Mouse (Mus musculus) stomach, postnatal 0 days (tissue): Measurements from ENCODE around the gene Tfcp2. TPM values are rescaled to one million over a fixed set of nuclear protein-coding genes. Genes with fewer than 3 reads are reported as not detected.

Experiments
- ATAC-seq: fragments of 200-750 bp; cut with Nextera tagmentation; 2 replicates; pipeline ENCODE4 v1.8.0; 2017; ENCODE audit not compliant: low FRiP score, low TSS enrichment
- DNase-seq: peaks from one replicate; pipeline ENCODE4 v3.0.0-alpha.2; 2016; ENCODE audit warnings: low spot score
- H3K27ac ChIP-seq: fragments of 300-500 bp; sonication (generic); replicated peaks from 2 replicates; pipeline ENCODE4 v1.5.1; 2014; ENCODE audit warnings: mild to moderate bottlenecking, control low read depth
- H3K27me3 ChIP-seq: fragments of 300-500 bp; sonication (generic); 2 replicates; pipeline ENCODE4 v1.6.1; 2014; ENCODE audit warnings: low read length; ENCODE audit not compliant: control insufficient read depth, insufficient read depth
- H3K36me3 ChIP-seq: fragments of 300-500 bp; sonication (generic); 2 replicates; pipeline ENCODE4 v1.6.1; 2014; ENCODE audit warnings: low read length, mixed read lengths; ENCODE audit not compliant: control insufficient read depth, insufficient read depth
- H3K4me1 ChIP-seq: fragments of 300-500 bp; sonication (generic); replicated peaks from 2 replicates; pipeline ENCODE4 v1.6.1; 2014; ENCODE audit warnings: antibody characterized with exemption; ENCODE audit not compliant: control insufficient read depth, insufficient read depth
- H3K4me2 ChIP-seq: fragments of 300-500 bp; sonication (generic); replicated peaks from 2 replicates; pipeline ENCODE4 v1.6.1; 2014; ENCODE audit warnings: low read depth, mild to moderate bottlenecking, control low read depth, moderate library complexity
- H3K4me3 ChIP-seq: fragments of 300-500 bp; sonication (generic); 2 replicates; pipeline ENCODE4 v1.5.1; 2014; ENCODE audit warnings: low read depth, low read length, control low read depth
- H3K9ac ChIP-seq: fragments of 300-500 bp; sonication (generic); 2 replicates; pipeline ENCODE4 v1.6.1; 2014; ENCODE audit warnings: mild to moderate bottlenecking, low read length, control low read depth, mixed read lengths
- H3K9me3 ChIP-seq: fragments of 300-500 bp; sonication (generic); 2 replicates; pipeline ENCODE4 v1.6.1; 2016; ENCODE audit warnings: low read length; ENCODE audit not compliant: control insufficient read depth
- CTCF ChIP-seq: IDR thresholded peaks from 2 replicates; pipeline ENCODE4 v1.5.1; 2016; ENCODE audit warnings: antibody characterized with exemption, low read depth, mild to moderate bottlenecking, moderate library complexity
- EP300 ChIP-seq: optimal IDR thresholded peaks from 2 replicates; pipeline ENCODE3; 2016; ENCODE audit warnings: antibody characterized with exemption
- WGBS: fragments of 180-500 bp; shearing (Covaris S2); extraction: QIAGEN DNeasy Blood & Tissue Kit; methylation state at CpG from one replicate; pipeline ENCODE4 v1.1.7; 2014; 5-methylcytosine and 5-hydroxymethylcytosine counted together
- polyA plus RNA-seq: library from polyadenylated mRNA; unstranded; fragments of >200 nt; fragmentation: Nextera tagmentation; extraction: Ambion mirVana; gene quantifications from 2 replicates; pipeline ENCODE4 v1.2.1, GENCODE M21; 2015

Tfcp2 gene
- polyA plus RNA-seq, 1 experiment from 2014 or later, result 9.6 TPM

- H3K9me3 ChIP-seq, result no peaks in the 10 kb centered on the region
- no peak for TF ChIP-seq EP300
- peak; percentile 74 for TF ChIP-seq CTCF
- no peaks in the 10 kb centered on the region for H3K4me1 ChIP-seq
- H3K4me3 ChIP-seq, result no peak overlapping the region
- DNase-seq (no peak), ATAC-seq (no peak)
- WGBS, result 89% methylated on average over 6 of the region's 6 CpGs
- H3K27me3 ChIP-seq, result no peaks in the 10 kb centered on the region
- no peak overlapping the region for H3K9ac ChIP-seq
- no peak overlapping the region for H3K27ac ChIP-seq
- peaks cover 3% of the 10 kb centered on the region; the same call in 1 of the 2 replicates for H3K36me3 ChIP-seq
- no peak overlapping the region for H3K4me2 ChIP-seq
Observed at GRCm38 (mm10) chr15:100537913-100538312, 13.9 kb downstream of the Tfcp2 start.

GRCm38 (mm10) chr15:100527900-100528299, 23.9 kb downstream of the Tfcp2 start:
- WGBS, result 56% methylated on average over 5 of the region's 5 CpGs
- no peak for ATAC-seq
- no peak overlapping the region for H3K9ac ChIP-seq

GRCm38 (mm10) chr15:100525405-100525804, 26.4 kb downstream of the Tfcp2 start:
- TF ChIP-seq CTCF, result no peak
- TF ChIP-seq EP300, result no peak
- no peak overlapping the region for H3K27ac ChIP-seq
- 94% methylated on average over 14 of the region's 14 CpGs for WGBS

More at GRCm38 (mm10) chr15:100527900-100528299, 23.9 kb downstream of the Tfcp2 start:
- no peaks in the 10 kb centered on the region for H3K9me3 ChIP-seq
- DNase-seq, result no peak
- TF ChIP-seq CTCF (no peak), EP300 (no peak)
- H3K4me1 ChIP-seq, result no peaks in the 10 kb centered on the region
- no peaks in the 10 kb centered on the region for H3K27me3 ChIP-seq
- H3K27ac ChIP-seq, result no peak overlapping the region
- H3K4me2 ChIP-seq, result no peak overlapping the region
- H3K36me3 ChIP-seq, result no peaks in the 10 kb centered on the region
- H3K4me3 ChIP-seq, result no peak overlapping the region

GRCm38 (mm10) chr15:100520306-100520705, 31.5 kb downstream of the Tfcp2 start:
- ATAC-seq, result no peak

More at GRCm38 (mm10) chr15:100525405-100525804, 26.4 kb downstream of the Tfcp2 start:
- Histone ChIP-seq H3K27me3 (no peaks in the 10 kb centered on the region), H3K4me3 (no peak overlapping the region), H3K4me2 (no peak overlapping the region), H3K36me3 (peaks cover 5% of the 10 kb centered on the region; the same call in 1 of the 2 replicates), H3K9ac (no peak overlapping the region), H3K9me3 (no peaks in the 10 kb centered on the region), H3K4me1 (no peaks in the 10 kb centered on the region)
- DNase-seq, result no peak
- ATAC-seq, result no peak

GRCm38 (mm10) chr15:100515121-100515520, 36.7 kb downstream of the Tfcp2 start:
- Histone ChIP-seq H3K27ac (no peak overlapping the region), H3K4me3 (no peak overlapping the region), H3K9ac (no peak overlapping the region), H3K4me2 (no peak overlapping the region), H3K27me3 (no peaks in the 10 kb centered on the region), H3K9me3 (no peaks in the 10 kb centered on the region), H3K36me3 (peaks cover 21% of the 10 kb centered on the region), H3K4me1 (no peaks in the 10 kb centered on the region)
- WGBS, result 85% methylated on average over 2 of the region's 2 CpGs
- no peak for ATAC-seq
- TF ChIP-seq EP300, result no peak
- no peak for TF ChIP-seq CTCF
- DNase-seq, result no peak

More at GRCm38 (mm10) chr15:100520306-100520705, 31.5 kb downstream of the Tfcp2 start:
- TF ChIP-seq CTCF, result no peak
- TF ChIP-seq EP300, result no peak
- no peaks in the 10 kb centered on the region for H3K27me3 ChIP-seq
- no peak overlapping the region for H3K27ac ChIP-seq
- WGBS, result 85% methylated on average over 14 of the region's 14 CpGs
- H3K4me3 ChIP-seq, result no peak overlapping the region
- peaks cover 5% of the 10 kb centered on the region; the same call in 1 of the 2 replicates for H3K36me3 ChIP-seq
- H3K9ac ChIP-seq, result no peak overlapping the region
- no peak for DNase-seq
- no peaks in the 10 kb centered on the region for H3K4me1 ChIP-seq
- no peaks in the 10 kb centered on the region for H3K9me3 ChIP-seq
- no peak overlapping the region for H3K4me2 ChIP-seq

GRCm38 (mm10) chr15:100513387-100513786, 38.4 kb downstream of the Tfcp2 start:
- DNase-seq (no peak), ATAC-seq (no peak)
- Histone ChIP-seq H3K4me1 (no peaks in the 10 kb centered on the region), H3K27me3 (no peaks in the 10 kb centered on the region), H3K4me2 (no peak overlapping the region), H3K9me3 (no peaks in the 10 kb centered on the region), H3K4me3 (no peak overlapping the region), H3K27ac (no peak overlapping the region), H3K9ac (no peak overlapping the region), H3K36me3 (peaks cover 21% of the 10 kb centered on the region)
- WGBS, result 83% methylated on average over 4 of the region's 4 CpGs
- no peak for TF ChIP-seq EP300
- no peak for TF ChIP-seq CTCF
